Mouse (Mus musculus) brown adipose tissue, adult 24 weeks (tissue): ENCODE results near the gene Zfp92. TPM values are rescaled to one million over a fixed set of nuclear protein-coding genes. Genes with fewer than 3 reads are reported as not detected.

Source experiments
- H3K27ac ChIP-seq: fragments of 200-500 bp; replicated peaks from 2 replicates; pipeline ENCODE4 v1.5.1; 2012; ENCODE audit warnings: low read depth, mild to moderate bottlenecking, low read length
- H3K4me1 ChIP-seq: fragments of 200-500 bp; 2 replicates; pipeline ENCODE4 v1.6.1; 2012; ENCODE audit warnings: low read length, mixed read lengths; ENCODE audit not compliant: control insufficient read depth, insufficient read depth, insufficient read length
- H3K4me3 ChIP-seq: fragments of 200-500 bp; 2 replicates; pipeline ENCODE4 v1.5.1; 2012; ENCODE audit warnings: low read depth, mild to moderate bottlenecking, low read length, moderate library complexity; ENCODE audit not compliant: insufficient read depth
- polyA plus RNA-seq: library from polyadenylated mRNA; stranded (reverse); fragments of >200 nt; gene quantifications from 2 replicates; pipeline ENCODE4 v1.2.4, GENCODE M21; 2012; ENCODE audit not compliant: missing spikeins, insufficient read depth, insufficient read length

The Zfp92 gene
- polyA plus RNA-seq, 1 experiment, result not detected

GRCm38 (mm10) chrX:73460792-73461191, 49.9 kb downstream of the Zfp92 start:
- Histone ChIP-seq H3K27ac (peak overlapping the region; percentile 60), H3K4me1 (no peaks in the 10 kb centered on the region), H3K4me3 (no peak overlapping the region)

DNA sequence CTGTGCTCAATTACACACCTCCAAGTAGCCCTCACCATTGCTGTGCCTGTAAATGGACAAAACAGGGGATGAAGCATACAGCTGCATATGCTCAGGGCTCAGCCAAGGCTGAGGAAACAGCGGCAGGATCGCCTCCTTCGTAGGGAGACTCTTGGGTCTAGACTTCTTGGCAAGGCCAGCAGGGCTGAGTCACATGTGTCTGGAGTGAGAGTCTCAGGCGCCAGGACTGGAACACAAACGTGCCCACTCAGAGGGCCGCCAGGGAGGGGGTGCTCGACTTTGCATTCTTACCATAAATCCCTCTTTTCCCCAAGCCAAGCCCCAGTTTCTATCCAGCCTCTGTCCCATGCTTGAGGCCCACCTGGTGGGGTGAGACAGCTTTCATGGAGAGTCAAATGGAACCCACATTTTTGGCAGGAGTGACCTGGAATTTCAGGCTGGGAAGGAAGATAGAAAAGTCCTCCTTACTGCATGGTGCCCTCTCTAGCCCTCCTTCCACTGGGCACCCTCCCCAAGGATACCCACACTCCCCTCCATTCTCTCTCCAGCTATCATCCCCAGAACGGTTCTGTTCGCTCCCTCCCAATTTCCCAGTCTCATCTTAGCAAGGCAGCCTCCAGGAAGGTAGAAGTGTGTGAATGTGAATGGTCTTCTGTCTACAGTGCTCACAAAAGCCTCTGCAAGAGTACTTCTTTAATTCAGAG, 54.7 kb downstream of the Zfp92 start:
- no peak overlapping the region for H3K4me3 ChIP-seq
- H3K4me1 ChIP-seq, result peaks cover 2% of the 10 kb centered on the region; the same call in 1 of the 2 replicates
- H3K27ac ChIP-seq, result no peak overlapping the region

DNA sequence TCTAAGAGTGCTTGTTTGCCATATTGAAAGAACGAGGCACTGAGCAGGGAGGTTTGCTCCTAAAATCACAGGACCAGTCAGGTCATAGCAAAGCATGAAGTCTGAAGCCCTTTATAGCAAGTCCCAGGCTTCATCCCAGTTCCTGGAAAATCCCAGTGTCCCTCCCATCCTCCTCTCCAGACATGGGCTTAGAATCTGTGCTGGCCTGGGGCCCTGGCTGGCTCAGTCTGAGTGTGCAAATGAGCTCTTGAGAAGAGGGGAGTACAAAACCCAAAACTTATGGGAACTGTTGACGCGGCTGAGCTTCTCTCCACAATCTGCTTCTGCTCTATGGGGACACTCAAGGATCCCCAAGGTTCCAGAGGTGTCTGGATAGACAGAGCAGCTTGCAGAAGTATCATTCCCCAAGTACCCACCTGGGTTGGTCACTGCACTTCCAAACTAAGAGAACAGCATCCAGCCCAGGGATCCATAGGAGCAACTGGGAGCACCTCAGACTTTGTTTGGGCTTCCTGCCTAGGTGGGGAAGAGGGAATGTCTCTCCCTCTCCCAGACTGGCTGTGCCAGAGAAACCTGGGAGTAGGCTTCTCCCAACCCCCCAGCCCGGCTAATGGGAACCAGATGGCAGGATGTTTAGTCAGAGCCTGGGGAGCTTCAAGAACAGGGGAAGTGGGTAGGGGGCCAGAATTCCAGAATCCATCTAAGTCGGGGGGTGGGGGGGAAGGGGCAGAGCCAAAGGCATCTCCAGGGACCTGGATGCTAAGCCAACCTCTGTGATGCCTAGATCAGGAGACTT, 56.7 kb downstream of the Zfp92 start:
- no peak overlapping the region for H3K4me3 ChIP-seq
- H3K27ac ChIP-seq, result peak overlapping the region; percentile 63; the same call in 1 of the 2 replicates
- peaks cover 2% of the 10 kb centered on the region; the same call in 1 of the 2 replicates for H3K4me1 ChIP-seq

- peaks cover 2% of the 10 kb centered on the region; the same call in 1 of the 2 replicates for H3K4me1 ChIP-seq
- peak overlapping the region; percentile 63 for H3K27ac ChIP-seq
- no peak overlapping the region for H3K4me3 ChIP-seq
These were observed 57.4 kb downstream of the Zfp92 start for GRCm38 (mm10) chrX:73468330-73468729.

DNA sequence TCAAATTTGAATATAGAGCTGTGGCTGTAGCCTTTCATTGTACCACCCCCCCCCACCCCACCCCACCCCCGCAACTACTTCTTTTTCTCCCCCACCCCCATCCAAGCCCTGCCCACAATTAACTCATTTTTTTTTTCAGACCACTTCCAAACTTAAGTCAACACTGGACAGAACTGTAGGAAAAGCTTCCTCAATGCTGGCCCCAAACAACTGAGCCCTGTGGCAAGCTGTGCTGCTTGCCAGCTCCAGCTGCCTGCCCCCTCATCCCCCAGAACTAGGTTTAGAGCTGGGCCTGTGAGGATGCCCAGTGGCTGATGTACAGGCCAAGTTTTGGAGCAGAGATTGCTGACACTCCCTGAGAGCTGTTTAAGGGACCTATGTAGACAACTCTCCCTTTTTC, 57.9 kb downstream of the Zfp92 start:
- no peak overlapping the region; the same call in 1 of the 2 replicates for H3K27ac ChIP-seq
- H3K4me1 ChIP-seq, result peaks cover 2% of the 10 kb centered on the region; the same call in 1 of the 2 replicates
- no peak overlapping the region for H3K4me3 ChIP-seq

GRCm38 (mm10) chrX:73471764-73472163, 60.9 kb downstream of the Zfp92 start:
- Histone ChIP-seq H3K4me1 (peaks cover 4% of the 10 kb centered on the region), H3K27ac (no peak overlapping the region), H3K4me3 (no peak overlapping the region)

DNA sequence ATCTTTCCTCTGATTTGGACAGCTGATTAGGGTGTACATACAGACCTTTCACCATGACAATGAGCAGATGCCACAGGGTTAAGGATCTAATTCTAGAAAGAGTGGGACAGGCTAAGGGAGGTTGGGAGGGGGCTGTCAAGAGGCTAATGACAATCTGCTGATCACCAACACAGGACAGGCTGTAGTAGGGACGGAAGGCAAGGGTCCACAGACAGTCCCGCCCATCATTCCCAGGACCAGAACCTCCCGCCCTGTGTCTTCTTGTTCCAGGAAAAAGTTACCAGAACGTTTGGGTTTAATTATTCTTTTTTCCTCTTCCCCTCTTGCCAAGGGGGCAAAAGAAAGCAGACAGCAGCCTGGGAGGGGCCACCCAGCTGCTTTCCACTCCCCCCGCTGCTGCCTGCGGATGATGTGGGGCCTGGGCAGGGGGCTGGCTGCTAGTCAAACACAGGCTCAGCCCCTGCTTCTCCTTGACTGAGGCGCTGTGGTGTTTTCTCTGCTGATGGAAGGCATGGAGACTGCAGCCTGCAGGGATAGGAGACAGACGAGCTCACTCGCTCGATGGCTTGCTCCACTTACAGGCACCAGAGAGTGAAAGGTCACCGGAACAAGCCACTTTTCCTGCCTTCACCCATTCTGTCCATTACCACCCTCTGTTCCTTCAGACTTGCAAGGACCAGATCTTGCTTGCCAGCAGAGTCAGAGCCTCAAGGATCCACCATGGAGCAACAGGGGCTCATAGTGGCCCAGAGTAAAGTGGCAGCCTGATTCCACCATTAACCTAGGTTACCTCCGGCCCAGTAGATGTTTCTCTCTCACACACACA, 63.7 kb downstream of the Zfp92 start:
- no peak overlapping the region for H3K27ac ChIP-seq
- H3K4me3 ChIP-seq, result no peak overlapping the region
- H3K4me1 ChIP-seq, result peaks cover 7% of the 10 kb centered on the region

DNA sequence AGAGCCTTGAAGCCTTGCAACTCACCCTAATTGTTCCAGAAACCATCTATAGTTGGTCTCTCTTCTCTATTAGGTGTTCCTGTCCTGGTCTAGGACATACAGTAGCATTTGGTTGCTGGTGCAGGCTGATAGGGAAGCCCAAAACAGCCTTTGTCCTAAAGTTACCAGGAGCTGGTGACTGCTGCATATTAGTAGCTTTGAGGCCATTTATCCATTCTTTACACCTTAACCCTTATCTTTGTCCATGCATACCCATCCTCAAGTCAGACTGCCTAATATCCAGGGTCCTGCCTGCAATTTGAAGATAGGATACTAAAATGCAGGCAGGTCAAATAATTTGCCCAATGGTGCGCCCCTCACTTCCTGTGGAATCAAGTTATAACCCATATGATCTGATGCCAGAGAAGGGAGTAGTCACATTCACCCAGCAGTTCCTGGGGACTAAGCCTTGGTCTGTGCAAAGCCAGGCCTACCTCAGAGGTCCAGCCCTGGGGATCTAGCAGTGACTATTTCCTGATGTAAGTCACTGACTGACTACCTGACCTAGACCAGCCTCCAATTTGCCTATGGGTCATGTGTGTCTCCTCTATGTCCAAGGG, 64.9 kb downstream of the Zfp92 start:
- Histone ChIP-seq H3K27ac (peak overlapping the region; percentile 55), H3K4me3 (no peak overlapping the region), H3K4me1 (peaks cover 9% of the 10 kb centered on the region)

DNA sequence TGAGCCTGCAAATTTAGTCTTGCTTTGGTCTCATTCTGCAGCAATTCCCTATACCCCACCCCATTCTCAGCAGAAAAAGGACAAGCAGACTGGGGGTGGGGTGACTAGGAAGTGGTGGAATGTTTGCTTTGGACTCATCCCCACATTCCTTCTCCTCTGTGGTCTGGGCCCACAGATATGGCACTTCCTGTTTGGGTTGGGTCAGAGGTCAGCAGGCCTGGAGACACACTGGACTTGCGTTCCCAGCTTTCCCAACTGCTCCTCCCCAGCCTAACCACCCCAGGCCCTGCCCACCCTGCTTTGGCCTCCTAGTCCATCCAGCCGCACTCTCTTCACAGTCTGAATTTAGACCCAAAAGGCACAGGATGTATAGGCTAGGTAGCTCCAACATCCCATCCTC, 65.7 kb downstream of the Zfp92 start:
- peaks cover 9% of the 10 kb centered on the region for H3K4me1 ChIP-seq
- H3K4me3 ChIP-seq, result no peak overlapping the region
- peak overlapping the region; percentile 84 for H3K27ac ChIP-seq

- Histone ChIP-seq H3K4me3 (no peak overlapping the region), H3K27ac (no peak overlapping the region), H3K4me1 (peaks cover 9% of the 10 kb centered on the region)
These were observed 66.6 kb downstream of the Zfp92 start for GRCm38 (mm10) chrX:73477500-73477899.

Other genes starting within 250 kb of the Zfp92 start
- not detected in 2 replicates for gene Spin2d, start 234.1 kb upstream of the Zfp92 start, polyA plus RNA-seq
- gene Xlr3b, start 218.9 kb upstream of the Zfp92 start, polyA plus RNA-seq, result 4.6 and 10.4 TPM in 2 replicates
- gene Xlr4b, start 196.8 kb upstream of the Zfp92 start, polyA plus RNA-seq, result 3.8 TPM in 1 of 2 replicates, not detected in the other
- 4.4 and 5.8 TPM in 2 replicates for gene F8a, start 182.8 kb upstream of the Zfp92 start, polyA plus RNA-seq
- gene Xlr4c, start 168.0 kb upstream of the Zfp92 start, polyA plus RNA-seq, result not detected in 2 replicates
- gene Xlr3c, start 145.7 kb upstream of the Zfp92 start, polyA plus RNA-seq, result 1.9 TPM in 1 of 2 replicates, not detected in the other
- not detected in 2 replicates for gene Xlr5a, start 118.1 kb upstream of the Zfp92 start, polyA plus RNA-seq
- gene Xlr5c, start 118.1 kb upstream of the Zfp92 start, polyA plus RNA-seq, result not detected in 2 replicates
- not detected in 2 replicates for gene Gm45015, start 74.3 kb upstream of the Zfp92 start, polyA plus RNA-seq
- gene Zfp275, start 68.5 kb upstream of the Zfp92 start, polyA plus RNA-seq, result 2.4 and 2.8 TPM in 2 replicates
- gene Gm18336, start 12.4 kb upstream of the Zfp92 start, polyA plus RNA-seq, result not detected in 2 replicates
- not detected in 2 replicates for gene Trex2, start 24.2 kb downstream of the Zfp92 start, polyA plus RNA-seq
- 9.6 and 14.9 TPM in 2 replicates for gene Haus7, start 47.9 kb downstream of the Zfp92 start, polyA plus RNA-seq
- 67.1 and 108 TPM in 2 replicates for gene Bgn, start 72.5 kb downstream of the Zfp92 start, polyA plus RNA-seq
- not detected in 2 replicates for gene Atp2b3, start 92.0 kb downstream of the Zfp92 start, polyA plus RNA-seq
- gene Dusp9, start 228.3 kb downstream of the Zfp92 start, polyA plus RNA-seq, result not detected in 2 replicates
- gene Pnck, start 249.0 kb downstream of the Zfp92 start, polyA plus RNA-seq, result 1.2 and 1.8 TPM in 2 replicates